Mouse (Mus musculus): ENCODE measurements around the gene Tldc1.

Gene Tldc1

DNA sequence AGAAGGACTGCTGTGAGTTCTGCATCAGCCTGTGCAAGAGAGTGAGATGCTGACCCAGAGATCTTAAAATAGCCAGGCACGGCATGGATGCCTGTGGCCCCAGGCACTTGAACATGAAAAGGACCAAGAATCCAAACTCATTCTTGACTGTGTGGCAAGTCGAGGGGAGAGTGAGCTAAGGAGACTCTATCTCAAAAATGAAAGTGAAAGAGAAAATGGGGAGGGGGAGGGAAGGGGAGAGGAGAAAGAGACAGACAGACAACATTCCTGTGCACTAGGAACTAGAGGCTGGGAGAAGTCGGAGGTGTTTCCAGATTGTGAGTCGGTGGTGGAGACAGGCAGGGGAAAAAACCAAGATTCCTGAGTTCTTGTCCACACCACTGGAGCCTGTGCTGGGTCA lies 54.5 kb downstream of the Tldc1 start:
- no peak for DNase-seq (ENCODE audit: low spot score in 2 of 2)

DNA sequence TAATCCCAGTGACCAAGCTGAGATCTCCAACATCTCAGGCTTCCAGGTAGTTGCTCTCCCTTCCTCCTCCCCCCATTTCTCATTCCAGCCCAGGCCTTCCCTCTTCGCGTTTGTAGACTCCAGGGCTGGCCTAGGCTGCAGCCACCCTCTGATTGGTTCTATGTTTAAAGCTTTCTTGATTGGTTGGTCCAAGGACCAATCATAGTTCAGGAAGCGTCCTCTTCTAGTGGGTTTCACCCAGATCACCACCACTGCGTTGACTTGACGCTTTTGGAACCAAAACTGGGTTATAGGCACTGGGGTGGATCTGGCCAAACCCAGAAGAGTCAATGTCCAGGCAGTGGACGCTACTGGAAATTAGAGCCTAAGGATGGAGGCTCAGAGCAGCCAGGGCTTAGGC lies 55.9 kb downstream of the Tldc1 start:
- no peak for DNase-seq (ENCODE audit: low spot score in 2 of 2)

DNA sequence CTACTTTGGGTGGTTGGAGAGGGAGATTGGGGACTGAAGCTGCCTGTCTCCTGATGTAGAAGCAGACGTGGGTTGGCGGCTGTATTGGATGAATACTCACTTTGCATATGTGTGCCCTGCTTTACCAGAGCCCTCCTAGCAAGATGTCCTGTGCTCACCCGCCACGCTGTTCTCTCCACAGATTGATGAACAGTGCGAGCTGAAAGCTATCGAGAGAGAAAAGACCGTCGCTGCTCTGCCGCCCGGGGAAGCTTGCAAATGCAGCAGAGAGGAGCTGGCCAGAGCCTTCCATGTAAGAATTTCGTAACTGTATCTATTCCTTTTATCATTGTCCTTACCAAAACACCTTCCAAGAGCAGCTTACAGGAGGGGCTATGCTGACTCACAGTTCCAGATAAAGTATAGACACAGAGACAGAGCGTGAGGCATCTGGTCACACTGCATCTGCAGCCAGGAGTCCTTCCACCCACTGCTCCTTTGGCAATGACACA lies 59.2 kb downstream of the Tldc1 start:
- DNase-seq (ENCODE audit: low spot score in 2 of 2): peak; percentile 46 to 63

DNA sequence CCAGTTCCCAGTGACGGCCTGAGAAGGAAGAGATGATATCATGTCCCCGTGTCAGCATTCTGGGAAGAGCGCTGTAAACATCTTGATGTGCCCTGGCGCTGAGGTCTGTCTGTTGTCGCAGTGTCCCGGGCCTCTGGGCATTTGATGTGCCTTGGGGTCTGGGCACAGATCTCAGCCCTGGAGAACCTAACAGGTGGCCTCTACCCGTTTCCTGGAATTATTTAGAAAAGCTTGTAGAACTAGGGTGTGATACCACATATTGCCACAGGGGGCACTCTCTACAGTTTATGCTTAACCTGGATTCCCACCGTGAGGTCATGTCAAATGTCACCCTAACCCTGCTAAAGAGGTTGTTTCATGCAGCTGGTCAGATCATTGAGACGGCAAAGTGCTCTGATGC lies 60.5 kb downstream of the Tldc1 start:
- DNase-seq (ENCODE audit: low spot score in 2 of 2): no peak

DNA sequence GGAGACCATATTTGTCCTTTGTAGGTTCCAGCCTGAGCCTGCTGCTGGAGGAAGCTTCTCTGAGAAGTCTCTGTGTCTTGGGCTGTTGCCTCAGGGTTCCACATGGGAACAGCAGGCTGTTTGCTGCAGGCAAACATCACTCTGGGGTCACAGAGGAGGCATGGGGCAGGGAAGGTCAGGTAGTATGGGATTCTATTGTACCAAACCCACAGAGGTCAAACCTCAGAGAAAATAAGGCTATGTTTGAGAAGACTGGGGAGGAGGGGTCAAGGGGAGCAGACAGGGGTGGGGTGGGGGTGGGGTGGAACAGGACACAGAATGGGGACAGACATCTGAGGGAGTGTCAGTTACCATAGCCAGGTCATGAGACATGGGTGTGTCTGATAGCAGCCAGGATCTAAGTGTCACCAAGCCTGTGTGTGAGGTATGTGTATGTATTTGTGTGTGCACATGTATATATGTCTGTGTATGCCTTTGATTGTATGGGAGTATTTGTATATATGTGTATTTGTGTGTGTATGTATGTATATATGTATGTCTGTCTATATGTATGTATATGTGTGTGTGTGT lies 61.4 kb downstream of the Tldc1 start:
- no peak for DNase-seq (ENCODE audit: low spot score in 2 of 2)

DNA sequence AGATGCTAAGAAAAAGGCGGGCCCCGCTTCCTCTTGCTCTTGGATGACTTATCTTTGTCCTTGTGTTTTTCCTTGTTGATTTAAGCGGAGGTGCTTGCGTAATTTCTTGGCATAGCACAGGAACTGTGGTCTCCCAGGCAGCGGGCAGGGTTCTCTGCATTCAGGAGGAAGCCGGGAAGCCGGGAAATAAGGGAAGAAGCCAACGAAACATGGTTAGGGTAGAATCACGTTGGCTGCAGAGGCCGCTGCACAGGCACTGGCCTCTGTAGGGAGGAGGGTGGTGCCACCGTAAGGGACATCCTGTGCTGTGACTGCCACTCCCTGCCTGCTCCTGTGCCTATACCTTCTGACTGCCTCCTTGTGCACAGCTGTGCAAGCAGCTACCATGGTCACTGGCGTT lies 63.0 kb downstream of the Tldc1 start:
- peak; percentile 6 to 17 for DNase-seq (ENCODE audit: low spot score in 2 of 2)

DNA sequence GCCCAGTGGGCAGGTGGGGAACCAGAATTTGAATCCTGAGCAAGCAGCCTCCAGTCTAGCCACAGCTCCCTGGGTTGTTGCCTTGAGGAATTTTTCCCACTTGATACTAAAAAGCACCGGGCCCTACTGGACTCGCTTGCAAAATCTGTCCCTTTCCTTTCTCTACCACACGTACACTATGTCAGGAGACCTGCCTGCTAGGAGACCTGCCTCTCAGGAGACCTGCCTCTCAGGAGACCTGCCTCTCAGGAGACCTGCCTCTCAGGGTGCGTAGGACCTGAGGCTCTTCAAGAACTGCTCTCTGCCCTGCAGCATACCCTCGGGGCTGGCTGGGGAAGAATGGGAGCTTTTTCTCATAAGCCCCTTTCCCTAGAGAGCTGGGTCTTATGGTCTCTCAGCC lies 64.8 kb downstream of the Tldc1 start:
- DNase-seq (ENCODE audit: low spot score in 2 of 2): no peak

DNA sequence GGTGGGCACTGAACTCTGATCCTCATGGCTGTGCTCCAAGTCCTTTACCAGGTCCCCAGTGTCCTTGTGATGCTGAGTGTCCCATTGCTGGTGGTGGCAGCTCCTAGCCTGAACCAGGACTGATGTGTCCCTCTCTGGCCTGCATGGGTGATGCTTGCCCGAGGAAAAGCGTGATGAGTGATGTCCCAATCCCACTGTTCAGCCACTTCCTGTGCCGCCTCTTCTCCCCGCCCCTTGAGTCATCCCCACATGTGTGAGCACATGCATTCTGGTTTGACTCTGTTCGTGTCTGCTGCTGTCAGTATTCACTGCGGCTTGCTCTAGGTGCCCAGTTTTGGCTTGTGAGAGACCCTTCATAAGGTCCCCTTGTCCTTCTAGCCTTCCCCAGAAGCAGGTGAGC lies 66.0 kb downstream of the Tldc1 start:
- no peak for DNase-seq (ENCODE audit: low spot score in 2 of 2)

Data from right cerebral cortex, adult 2 months (tissue).